Mouse (Mus musculus) T-helper 1 cell (primary cell): ENCODE data around the gene Wnt6.

ENCODE experiments used
- in situ Hi-C: fragments of 300-600 bp; cut with MboI, MseI; formaldehyde crosslinking; loops from one replicate; pipeline ENCODE4 v1.15.1; 2025; ENCODE audit warnings: high pct_unique_total_duplicates

Gene Wnt6

GRCm38 (mm10) chr1:74774062-74774461, 2.4 kb downstream of the Wnt6 start:
- in situ Hi-C loops: loop anchor here (5.0 kb wide), 1 partner anchor 38 kb away; no protein-coding TSS in a partner anchor

- in situ Hi-C loops: no loop called here
Observed at GRCm38 (mm10) chr1:74775816-74776215, 4.1 kb downstream of the Wnt6 start.

- in situ Hi-C loops: no loop called here
Observed at GRCm38 (mm10) chr1:74778934-74779486, 7.3 kb downstream of the Wnt6 start.

GRCm38 (mm10) chr1:74782045-74782444, 10.4 kb downstream of the Wnt6 start:
- in situ Hi-C loops: no loop called here

GRCm38 (mm10) chr1:74783554-74783953, 11.9 kb downstream of the Wnt6 start:
- in situ Hi-C loops: no loop called here

- in situ Hi-C loops: no loop called here
Observed at GRCm38 (mm10) chr1:74784041-74784759, 12.5 kb downstream of the Wnt6 start.

- in situ Hi-C loops: no loop called here
Observed at GRCm38 (mm10) chr1:74787846-74788245, 16.2 kb downstream of the Wnt6 start.

GRCm38 (mm10) chr1:74788603-74789176, 17.0 kb downstream of the Wnt6 start:
- in situ Hi-C loops: no loop called here

GRCm38 (mm10) chr1:74790095-74790494, 18.4 kb downstream of the Wnt6 start:
- in situ Hi-C loops: no loop called here

- in situ Hi-C loops: no loop called here
Observed at GRCm38 (mm10) chr1:74791249-74791648, 19.6 kb downstream of the Wnt6 start, which contains the start of gene Wnt10a. TSS of gene Wnt10a (plus strand) at chr1:74791516.

- in situ Hi-C loops: no loop called here
Observed at GRCm38 (mm10) chr1:74792831-74793660, 21.4 kb downstream of the Wnt6 start.

GRCm38 (mm10) chr1:74794487-74795144, 22.9 kb downstream of the Wnt6 start:
- in situ Hi-C loops: no loop called here

GRCm38 (mm10) chr1:74795145-74795529, 23.4 kb downstream of the Wnt6 start:
- in situ Hi-C loops: no loop called here

GRCm38 (mm10) chr1:74797459-74797858, 25.8 kb downstream of the Wnt6 start:
- in situ Hi-C loops: no loop called here

- in situ Hi-C loops: no loop called here
Observed at GRCm38 (mm10) chr1:74800424-74800888, 28.8 kb downstream of the Wnt6 start.

GRCm38 (mm10) chr1:74801631-74802140, 30.0 kb downstream of the Wnt6 start:
- in situ Hi-C loops: no loop called here

GRCm38 (mm10) chr1:74802795-74803656, 31.3 kb downstream of the Wnt6 start:
- in situ Hi-C loops: no loop called here

- in situ Hi-C loops: no loop called here
Observed at GRCm38 (mm10) chr1:74804211-74804870, 32.6 kb downstream of the Wnt6 start.

GRCm38 (mm10) chr1:74805340-74805835, 33.7 kb downstream of the Wnt6 start:
- in situ Hi-C loops: no loop called here

- in situ Hi-C loops: no loop called here
Observed at GRCm38 (mm10) chr1:74805843-74806242, 34.2 kb downstream of the Wnt6 start.
